Mouse (Mus musculus) ES-E14 (cell line): ENCODE data around the gene Cdh13. TPM values are rescaled to one million over a fixed set of nuclear protein-coding genes. Genes with fewer than 3 reads are reported as not detected.

Source experiments
- DNase-seq: peaks from one replicate; pipeline ENCODE4 v3.0.0-alpha.2; 2013; ENCODE audit warnings: low read depth, low spot score
- H3K27ac ChIP-seq: 2 replicates; pipeline ENCODE4 v1.5.1; 2012; ENCODE audit warnings: low read depth, mild to moderate bottlenecking, low read length, moderate library complexity, mixed read lengths; ENCODE audit not compliant: poor library complexity, insufficient read depth, severe bottlenecking
- H3K36me3 ChIP-seq: 2 replicates; pipeline ENCODE4 v1.6.1; 2012; ENCODE audit warnings: mild to moderate bottlenecking, low read length, moderate library complexity, mixed read lengths; ENCODE audit not compliant: control insufficient read depth, poor library complexity, insufficient read depth, severe bottlenecking
- H3K4me1 ChIP-seq, 2 experiments: fragments of 150-350 bp in 1 of 2; sonication (generic) in 1 of 2; 2 replicates each; pipeline ENCODE4 v1.6.1; 2012; ENCODE audit warnings: low read length in 2 of 2, mild to moderate bottlenecking in 1 of 2, mixed read lengths in 1 of 2; ENCODE audit not compliant: control insufficient read depth in 2 of 2, insufficient read depth in 2 of 2, poor library complexity in 1 of 2
- H3K4me3 ChIP-seq, 2 experiments: fragments of 150-350 bp in 1 of 2; sonication (generic) in 1 of 2; 2 replicates each; pipeline ENCODE4 v1.5.1; 2012; ENCODE audit warnings: low read length in 2 of 2, low read depth in 1 of 2, mild to moderate bottlenecking in 1 of 2, mixed read lengths in 1 of 2; ENCODE audit not compliant: insufficient read depth in 1 of 2, poor library complexity in 1 of 2, severe bottlenecking in 1 of 2
- H3K9ac ChIP-seq: 2 replicates; pipeline ENCODE4 v1.6.1; 2012; ENCODE audit warnings: low read depth, mild to moderate bottlenecking, low read length, mixed read lengths; ENCODE audit not compliant: poor library complexity, insufficient read depth, severe bottlenecking
- H3K9me3 ChIP-seq: fragments of 150-350 bp; sonication (generic); 2 replicates; pipeline ENCODE4 v1.6.1; 2012; ENCODE audit warnings: low read depth, mild to moderate bottlenecking, low read length; ENCODE audit not compliant: control insufficient read depth, insufficient read depth
- CHD2 ChIP-seq: IDR thresholded peaks from 2 replicates; pipeline ENCODE4 v1.6.1; 2014; ENCODE audit warnings: mild to moderate bottlenecking, low read depth, low read length, inconsistent platforms
- HCFC1 ChIP-seq: IDR thresholded peaks from 2 replicates; pipeline ENCODE4 v1.6.1; 2012; ENCODE audit warnings: low read length, inconsistent platforms, borderline replicate concordance; ENCODE audit not compliant: insufficient read depth
- MAFK ChIP-seq: IDR thresholded peaks from 2 replicates; pipeline ENCODE4 v1.6.1; 2014; ENCODE audit warnings: mild to moderate bottlenecking, low read depth, low read length, inconsistent platforms; ENCODE audit not compliant: insufficient read depth
- ZC3H11A ChIP-seq: IDR thresholded peaks from 2 replicates; pipeline ENCODE4 v1.6.1; 2012; ENCODE audit warnings: low read depth, mild to moderate bottlenecking, inconsistent platforms, low read length, borderline replicate concordance
- ZNF384 ChIP-seq: IDR thresholded peaks from 2 replicates; pipeline ENCODE4 v1.6.1; 2012; ENCODE audit warnings: low read depth, low read length, inconsistent platforms
- in situ Hi-C, 2 experiments: fragments of 600-800 bp; cut with MboI; formaldehyde crosslinking; loops; one replicate each; pipeline ENCODE4 v1.15.1; 2025; ENCODE audit warnings: low sequenced_read_pairs in 2 of 2, inconsistent platforms in 1 of 2; ENCODE audit not compliant: unreplicated experiment in 2 of 2
- total RNA-seq: library from RNA; depleted of rRNA; stranded (reverse); fragments of 300-350 nt; gene quantifications from 2 replicates; pipeline ENCODE4 v1.2.3, GENCODE M21; 2012

The Cdh13 gene
- total RNA-seq, 1 experiment, result 1.3 TPM

DNA sequence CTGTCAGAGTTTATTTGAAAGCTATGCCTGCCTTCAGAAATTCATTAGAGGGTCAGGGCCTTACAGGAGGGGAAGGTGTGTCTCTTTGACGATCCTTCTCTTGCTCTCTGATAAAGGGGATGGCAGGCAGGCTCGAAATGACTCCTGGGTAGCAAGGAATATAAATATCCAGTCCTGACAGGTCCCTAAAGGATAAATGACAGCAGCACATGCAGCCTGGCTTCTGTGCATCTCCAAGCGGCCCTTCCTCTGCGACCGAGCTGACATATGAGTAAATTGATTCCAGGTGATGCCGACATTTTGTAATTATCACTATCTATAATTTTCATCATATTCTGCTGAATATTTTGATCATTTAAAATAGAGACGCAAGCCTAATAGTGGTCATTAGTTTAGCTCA is 145.4 kb downstream of the Cdh13 start:
- H3K4me3 ChIP-seq, result no peak overlapping the region
- TF ChIP-seq CHD2 (no peak), MAFK (no peak), HCFC1 (no peak), ZNF384 (no peak), ZC3H11A (no peak)
- no peak for DNase-seq
- H3K36me3 ChIP-seq, result no peaks in the 10 kb centered on the region
- H3K4me1 ChIP-seq, result no peaks in the 10 kb centered on the region
- H3K27ac ChIP-seq, result no peak overlapping the region
- no peaks in the 10 kb centered on the region for H3K9me3 ChIP-seq
- no peak overlapping the region for H3K9ac ChIP-seq
- in situ Hi-C loops, result no loop called here

DNA sequence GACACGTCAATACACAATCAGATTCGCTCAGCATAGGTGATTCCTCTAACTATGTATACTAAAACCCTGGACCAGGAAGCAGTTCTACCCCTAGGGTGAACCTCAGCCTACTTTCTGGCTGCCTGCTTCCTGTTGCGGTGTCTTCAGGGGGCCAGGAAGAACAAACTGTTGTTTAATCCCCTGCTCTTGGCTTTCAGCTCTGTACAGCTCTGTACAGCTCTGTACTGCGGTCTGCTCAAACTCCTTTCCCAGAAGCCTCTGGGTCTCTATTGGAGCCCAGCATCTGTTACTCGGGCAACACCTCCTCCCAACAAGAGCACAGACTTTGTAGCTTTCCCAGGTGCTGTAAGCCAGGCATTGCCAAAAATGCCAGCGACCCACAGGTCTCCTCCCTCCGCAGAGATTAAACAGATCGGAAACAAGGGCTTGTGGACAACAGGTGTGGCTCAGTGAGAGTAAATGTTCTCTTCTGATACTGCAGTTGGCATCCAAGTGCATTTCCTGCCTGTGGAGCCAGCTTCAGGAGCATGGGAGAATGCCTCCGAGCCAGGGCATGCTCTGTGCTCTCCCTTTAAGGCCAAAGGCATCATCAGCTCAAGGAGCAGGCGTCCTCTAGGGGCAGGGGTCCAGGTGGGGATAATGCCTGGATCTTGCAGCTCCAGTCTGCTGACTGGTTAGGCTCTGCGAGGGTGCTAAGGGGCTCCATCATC is 148.4 kb downstream of the Cdh13 start:
- no peak for TF ChIP-seq ZNF384
- Histone ChIP-seq H3K4me1 (no peaks in the 10 kb centered on the region), H3K4me3 (no peak overlapping the region), H3K9ac (no peak overlapping the region), H3K9me3 (no peaks in the 10 kb centered on the region), H3K27ac (no peak overlapping the region), H3K36me3 (no peaks in the 10 kb centered on the region)
- DNase-seq, result no peak
- in situ Hi-C loops, result no loop called here

DNA sequence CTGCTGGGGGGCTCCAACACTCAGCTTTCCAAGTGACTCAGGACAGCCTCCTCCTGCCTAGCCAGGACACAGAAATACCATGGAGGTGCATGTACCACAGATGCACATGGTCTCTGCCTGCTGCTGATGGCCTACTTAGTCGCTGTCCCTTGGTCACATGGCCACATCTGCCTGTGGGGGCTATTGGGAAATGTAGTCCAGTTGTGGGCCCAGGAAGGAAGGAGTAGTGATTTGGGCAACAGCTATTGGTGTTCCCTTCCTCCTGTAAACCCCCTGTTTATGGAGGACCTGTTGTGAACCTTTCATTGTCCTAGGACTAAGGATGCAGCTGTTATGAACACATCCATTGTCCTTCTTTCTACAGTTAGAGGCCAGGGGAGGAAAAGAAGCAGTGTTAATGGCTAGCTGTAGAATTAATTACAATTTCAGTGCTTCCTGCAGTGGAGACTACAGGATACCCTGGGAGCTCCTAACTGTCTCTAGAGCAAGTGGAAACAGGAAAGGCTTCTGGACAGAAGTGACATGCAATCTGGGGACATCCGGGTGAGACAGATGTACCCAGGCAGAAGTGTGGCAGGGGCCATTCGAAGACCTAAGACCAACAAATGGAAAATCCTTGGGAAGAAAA is 150.1 kb downstream of the Cdh13 start:
- in situ Hi-C loops, result no loop called here
- Histone ChIP-seq H3K27ac (no peak overlapping the region), H3K4me3 (no peak overlapping the region), H3K9me3 (no peaks in the 10 kb centered on the region), H3K36me3 (no peaks in the 10 kb centered on the region), H3K4me1 (no peaks in the 10 kb centered on the region), H3K9ac (no peak overlapping the region)
- no peak for TF ChIP-seq HCFC1
- TF ChIP-seq CHD2, result no peak
- TF ChIP-seq MAFK, result no peak
- no peak for TF ChIP-seq ZNF384
- no peak for TF ChIP-seq ZC3H11A
- no peak for DNase-seq

DNA sequence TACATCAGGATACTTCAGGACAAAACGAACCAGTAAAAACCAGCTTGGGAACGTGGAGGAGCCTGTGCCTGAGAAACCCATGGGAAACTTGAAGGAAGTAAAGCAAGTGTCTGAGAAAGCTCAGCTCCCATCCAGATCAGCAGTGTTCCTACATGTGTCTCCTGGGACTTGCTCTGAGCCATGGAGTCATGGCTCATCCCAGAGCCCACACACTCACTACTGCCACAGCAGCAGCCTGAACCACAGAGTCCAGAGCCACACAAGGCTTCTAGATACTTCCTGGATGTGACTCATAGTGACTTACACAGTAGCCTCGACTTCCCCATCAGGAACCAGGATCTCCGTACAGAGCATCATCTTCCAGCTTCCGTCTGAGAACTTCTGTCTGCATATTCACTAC is 153.2 kb downstream of the Cdh13 start:
- Histone ChIP-seq H3K9ac (no peak overlapping the region), H3K36me3 (no peaks in the 10 kb centered on the region), H3K9me3 (no peaks in the 10 kb centered on the region), H3K27ac (no peak overlapping the region), H3K4me1 (no peaks in the 10 kb centered on the region), H3K4me3 (no peak overlapping the region)
- DNase-seq, result no peak
- in situ Hi-C loops, result no loop called here
- TF ChIP-seq CHD2 (no peak), ZNF384 (no peak)

DNA sequence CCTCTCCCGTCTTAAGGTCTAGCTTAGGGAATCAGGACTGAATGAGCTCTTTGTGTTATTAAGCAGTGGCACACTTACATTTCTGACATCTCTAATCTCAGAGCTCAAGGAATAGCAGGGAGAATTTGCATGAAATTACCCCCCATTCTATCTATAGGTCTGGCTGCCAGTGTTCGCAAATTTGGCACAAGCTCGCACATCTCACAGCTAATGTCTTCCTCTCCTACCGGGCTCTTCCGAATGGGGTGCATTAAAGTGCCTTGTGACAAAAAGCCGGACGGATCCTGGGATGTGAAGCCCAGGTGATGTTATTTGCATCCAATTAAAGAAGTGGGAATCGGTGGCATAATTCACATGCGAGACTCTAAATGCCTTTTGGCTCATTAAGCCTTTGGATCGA is 153.6 kb downstream of the Cdh13 start:
- TF ChIP-seq MAFK (no peak), CHD2 (no peak), ZNF384 (no peak), HCFC1 (no peak), ZC3H11A (no peak)
- H3K27ac ChIP-seq, result no peak overlapping the region
- in situ Hi-C loops, result no loop called here

More for the DNA sequence above, 153.6 kb downstream of the Cdh13 start:
- Histone ChIP-seq H3K4me3 (no peak overlapping the region), H3K4me1 (no peaks in the 10 kb centered on the region), H3K36me3 (no peaks in the 10 kb centered on the region), H3K9me3 (no peaks in the 10 kb centered on the region), H3K9ac (no peak overlapping the region)
- DNase-seq, result no peak
